Mouse (Mus musculus) neural tube, embryonic 10.5 days (tissue): ENCODE measurements around the gene Med16.

Experiments
- DNase-seq: peaks from one replicate; pipeline ENCODE4 v3.0.0-alpha.2; 2017; ENCODE audit warnings: low spot score; ENCODE audit errors: extremely low spot score

The Med16 gene

GRCm38 (mm10) chr10:79933145-79933679, 24.5 kb upstream of the Med16 start:
- DNase-seq: no peak

GRCm38 (mm10) chr10:79932736-79933135, 24.0 kb upstream of the Med16 start:
- peak; percentile 81 for DNase-seq

GRCm38 (mm10) chr10:79931797-79932196, 23.1 kb upstream of the Med16 start:
- no peak for DNase-seq

GRCm38 (mm10) chr10:79930826-79931186, 22.1 kb upstream of the Med16 start:
- no peak for DNase-seq

GRCm38 (mm10) chr10:79929967-79930825, 21.5 kb upstream of the Med16 start:
- DNase-seq: no peak

GRCm38 (mm10) chr10:79928907-79929701, 20.4 kb upstream of the Med16 start:
- DNase-seq: no peak

- DNase-seq: peak; percentile 72
Measured at GRCm38 (mm10) chr10:79928030-79928694, 19.4 kb upstream of the Med16 start.

GRCm38 (mm10) chr10:79927324-79928029, 18.8 kb upstream of the Med16 start:
- peak; percentile 90 for DNase-seq

- peak; percentile 94 for DNase-seq
Measured at GRCm38 (mm10) chr10:79926491-79927323, 18.0 kb upstream of the Med16 start, which contains the start of gene Arid3a. Gene Arid3a (plus strand): TSS chr10:79927043.

GRCm38 (mm10) chr10:79925785-79926490, 17.2 kb upstream of the Med16 start:
- no peak for DNase-seq

GRCm38 (mm10) chr10:79924998-79925784, 16.5 kb upstream of the Med16 start:
- peak; percentile 94 for DNase-seq

GRCm38 (mm10) chr10:79921572-79921971, 12.8 kb upstream of the Med16 start:
- no peak for DNase-seq

- no peak for DNase-seq
Measured at GRCm38 (mm10) chr10:79920958-79921535, 12.3 kb upstream of the Med16 start, which contains the start of gene R3hdm4. Gene R3hdm4 (minus strand): TSS chr10:79921208.

- DNase-seq: no peak
Measured at GRCm38 (mm10) chr10:79920056-79920890, 11.6 kb upstream of the Med16 start.

GRCm38 (mm10) chr10:79919251-79919849, 10.6 kb upstream of the Med16 start:
- DNase-seq: no peak

- DNase-seq: no peak
Measured at GRCm38 (mm10) chr10:79918231-79919078, 9.7 kb upstream of the Med16 start.
